Mouse (Mus musculus): ENCODE data around the gene Whrn.

GRCm38 (mm10) chr4:63397981-63398537 lies 97.7 kb downstream of the Whrn start:
- TF ChIP-seq EP300 (optimal IDR thresholded peaks at IDR 0.05) (no peak), CTCF (IDR thresholded peaks at IDR 0.05; ENCODE audit: low read depth) (no peak)
